Mouse (Mus musculus) CH12.LX (cell line): Measurements from ENCODE around the gene Gpr55. TPM values are rescaled to one million over a fixed set of nuclear protein-coding genes. Genes with fewer than 3 reads are reported as not detected.

Experiments
- DNase-seq: peaks from one replicate; pipeline ENCODE4 v3.0.0-alpha.2; 2013; ENCODE audit errors: extremely low read depth
- H3K27ac ChIP-seq: 2 replicates; pipeline ENCODE4 v1.5.1; 2012; ENCODE audit warnings: low read depth, mild to moderate bottlenecking, control low read depth, moderate library complexity; ENCODE audit not compliant: insufficient read depth
- H3K27me3 ChIP-seq: replicated peaks from 2 replicates; pipeline ENCODE3; 2012; ENCODE audit warnings: inconsistent platforms
- H3K36me3 ChIP-seq, 2 experiments: replicated peaks in 1 of 2; 2 replicates each; pipeline versions ENCODE3 to v1.6.1; 2012; ENCODE audit warnings: inconsistent platforms in 1 of 2, low read length in 1 of 2, mild to moderate bottlenecking in 1 of 2, mixed read lengths in 1 of 2, moderate library complexity in 1 of 2; ENCODE audit not compliant: control insufficient read depth in 1 of 2, insufficient read depth in 1 of 2
- H3K4me1 ChIP-seq, 2 experiments: 2 replicates each; pipeline ENCODE4 v1.6.1; 2012; ENCODE audit warnings: inconsistent platforms in 1 of 2, moderate library complexity in 1 of 2; ENCODE audit not compliant: insufficient read depth in 2 of 2, control insufficient read depth in 1 of 2
- H3K4me2 ChIP-seq: 2 replicates; pipeline ENCODE4 v1.6.1; 2012; ENCODE audit warnings: low read depth, mild to moderate bottlenecking, control low read depth; ENCODE audit not compliant: poor library complexity, insufficient read depth, severe bottlenecking
- H3K4me3 ChIP-seq, 3 experiments: fragments of 150-350 bp in 1 of 3; sonication (generic) in 1 of 3; replicated peaks in 1 of 3; 2 replicates each; pipeline versions ENCODE3 to v1.5.1; 2011 to 2012; ENCODE audit warnings: low read depth in 2 of 3, low read length in 2 of 3, mild to moderate bottlenecking in 2 of 3, moderate library complexity in 2 of 3, control low read depth in 1 of 3, improper control_type of control experiment in 1 of 3, inconsistent platforms in 1 of 3, mixed read lengths in 1 of 3; ENCODE audit not compliant: poor library complexity in 1 of 3
- H3K79me2 ChIP-seq: replicated peaks from 2 replicates; pipeline ENCODE4 v1.6.1; 2012; ENCODE audit warnings: mild to moderate bottlenecking, moderate library complexity; ENCODE audit not compliant: control insufficient read depth, poor library complexity, insufficient read depth, severe bottlenecking; ENCODE audit errors: extremely low read depth
- H3K9ac ChIP-seq: 2 replicates; pipeline ENCODE4 v1.6.1; 2012; ENCODE audit warnings: low read depth, mild to moderate bottlenecking, control low read depth, moderate library complexity; ENCODE audit not compliant: insufficient read depth
- H3K9me3 ChIP-seq: replicated peaks from 2 replicates; pipeline ENCODE3; 2012; ENCODE audit warnings: low read length, inconsistent platforms, mixed read lengths
- CHD1 ChIP-seq: IDR thresholded peaks from 2 replicates; pipeline ENCODE4 v1.6.1; 2012; ENCODE audit warnings: low read depth, low read length, improper control_type of control experiment, inconsistent platforms
- ELF1 ChIP-seq: IDR thresholded peaks from 2 replicates; pipeline ENCODE4 v1.6.1; 2014; ENCODE audit warnings: low read depth, mild to moderate bottlenecking, inconsistent platforms, low read length, improper control_type of control experiment
- EP300 ChIP-seq: IDR thresholded peaks from 2 replicates; pipeline ENCODE4 v1.6.1; 2011; ENCODE audit warnings: low read length, improper control_type of control experiment
- ETS1 ChIP-seq: conservative IDR thresholded peaks from 2 replicates; pipeline ENCODE4 v1.6.1; 2012; ENCODE audit warnings: low read depth, mild to moderate bottlenecking, inconsistent platforms, low read length, improper control_type of control experiment, moderate library complexity
- HCFC1 ChIP-seq: IDR thresholded peaks from 2 replicates; pipeline ENCODE4 v1.6.1; 2012; ENCODE audit warnings: low read depth, mild to moderate bottlenecking, inconsistent platforms, low read length, improper control_type of control experiment
- IRF4 ChIP-seq: IDR thresholded peaks from 2 replicates; pipeline ENCODE4 v1.6.1; 2014; ENCODE audit warnings: low read depth, mild to moderate bottlenecking, inconsistent platforms, low read length, improper control_type of control experiment
- MAFK ChIP-seq: IDR thresholded peaks from 2 replicates; pipeline ENCODE4 v1.6.1; 2011; ENCODE audit warnings: low read length, improper control_type of control experiment; ENCODE audit not compliant: insufficient replicate concordance
- MAX ChIP-seq: IDR thresholded peaks from 2 replicates; pipeline ENCODE4 v1.6.1; 2011; ENCODE audit warnings: low read length, improper control_type of control experiment
- MEF2A ChIP-seq: IDR thresholded peaks from 2 replicates; pipeline ENCODE4 v1.6.1; 2014; ENCODE audit warnings: low read depth, mild to moderate bottlenecking, inconsistent platforms, low read length, improper control_type of control experiment, borderline replicate concordance
- NELFE ChIP-seq: IDR thresholded peaks from 2 replicates; pipeline ENCODE4 v1.6.1; 2011; ENCODE audit warnings: low read depth, low read length, improper control_type of control experiment
- NRF1 ChIP-seq: IDR thresholded peaks from 2 replicates; pipeline ENCODE4 v1.6.1; 2014; ENCODE audit warnings: low read depth, mild to moderate bottlenecking, inconsistent platforms, low read length, improper control_type of control experiment, moderate library complexity
- PAX5 ChIP-seq: IDR thresholded peaks from 2 replicates; pipeline ENCODE4 v1.6.1; 2012; ENCODE audit warnings: low read length, inconsistent platforms, mixed read lengths
- POLR2A ChIP-seq: IDR thresholded peaks from 2 replicates; pipeline ENCODE4 v1.6.1; 2011; ENCODE audit warnings: low read depth, mild to moderate bottlenecking, improper control_type of control experiment, low read length
- POLR2AphosphoS2 ChIP-seq: IDR thresholded peaks from 2 replicates; pipeline ENCODE4 v1.6.1; 2011; ENCODE audit warnings: low read depth, low read length, improper control_type of control experiment
- SMC3 ChIP-seq: IDR thresholded peaks from 2 replicates; pipeline ENCODE4 v1.6.1; 2011; ENCODE audit warnings: low read depth, low read length, improper control_type of control experiment
- ZC3H11A ChIP-seq: IDR thresholded peaks from 2 replicates; pipeline ENCODE4 v1.6.1; 2012; ENCODE audit warnings: low read depth, mild to moderate bottlenecking, inconsistent platforms, low read length, improper control_type of control experiment
- ZKSCAN1 ChIP-seq: IDR thresholded peaks from 2 replicates; pipeline ENCODE4 v1.6.1; 2012; ENCODE audit warnings: low read depth, inconsistent platforms, low read length, improper control_type of control experiment, borderline replicate concordance
- dilution Hi-C: fragments of 300-500 bp; cut with MboI; formaldehyde crosslinking; loops from 2 replicates; pipeline ENCODE4 v1.14.3; 2020; ENCODE audit warnings: low sequenced_read_pairs; ENCODE audit not compliant: extremely low pct_unique_long_range_greater_than_20kb, extremely low pct_ligation_motif_present
- in situ Hi-C: fragments of 300-500 bp; cut with MboI; formaldehyde crosslinking; loops from 3 replicates; pipeline ENCODE4 v1.14.3; 2019; ENCODE audit warnings: low sequenced_read_pairs, low pct_ligation_motif_present, low pct_unique_long_range_greater_than_20kb, mixed read lengths
- polyA plus RNA-seq: library from polyadenylated mRNA; unstranded; fragments of >175 nt; gene quantifications from 2 replicates; pipeline ENCODE4 v1.2.1, GENCODE M21; 2012; ENCODE audit warnings: low read depth; ENCODE audit not compliant: insufficient read length
- total RNA-seq, 2 experiments: library from RNA; depleted of rRNA; stranded (reverse); fragments of 300-350 nt in 1 of 2; fragments of >200 nt in 1 of 2; gene quantifications; 2 replicates each; pipeline ENCODE4 v1.2.3; 2012 to 2014

The Gpr55 gene
- total and polyA plus RNA-seq, 3 experiments, result 16.4 to 24.3 (median 17.3) TPM

DNA sequence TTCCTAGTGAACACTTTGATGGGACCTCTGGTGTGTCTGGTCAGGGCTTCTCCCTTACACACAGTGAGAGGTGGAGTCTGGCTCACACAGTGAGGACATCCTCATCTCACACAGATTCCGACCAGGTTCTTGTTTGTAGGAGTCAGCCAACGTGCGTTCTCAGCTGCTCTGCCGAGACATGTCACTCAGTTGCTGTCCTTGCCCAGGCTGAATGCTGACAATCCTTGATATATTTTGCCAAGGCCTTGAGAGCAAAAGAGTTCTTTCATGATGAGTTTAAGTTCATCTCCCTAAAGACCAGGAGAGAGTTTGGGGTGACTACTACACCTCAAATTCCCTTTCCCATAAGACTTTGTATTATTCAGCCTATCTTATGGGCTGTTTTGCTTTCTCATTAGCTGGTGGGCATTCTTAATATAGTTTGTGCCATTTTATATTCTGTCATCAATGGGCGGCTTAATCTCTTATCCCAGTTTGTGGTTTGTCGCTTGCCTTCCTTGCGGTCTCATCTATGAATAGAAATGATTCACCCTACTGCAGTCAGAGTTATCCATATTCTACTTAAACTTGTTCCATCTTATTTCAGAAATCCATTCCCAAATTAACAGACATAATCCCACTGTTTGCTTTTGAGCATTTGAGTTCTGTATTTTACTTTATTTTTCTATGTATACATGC, 47.6 kb downstream of the Gpr55 start:
- Histone ChIP-seq H3K9ac (no peak overlapping the region), H3K79me2 (no peaks in the 10 kb centered on the region), H3K9me3 (no peaks in the 10 kb centered on the region), H3K4me2 (no peak overlapping the region), H3K4me1 (peaks cover 0 to 1% of the 10 kb centered on the region in 2 experiments; a peak in 1 of 4 replicates), H3K27ac (no peak overlapping the region), H3K27me3 (no peaks in the 10 kb centered on the region), H3K36me3 (peaks cover 9 to 22% of the 10 kb centered on the region in 2 experiments), H3K4me3 (no peak overlapping the region)
- in situ Hi-C loops (no loop called here), dilution Hi-C loops (no loop called here)
- DNase-seq, result no peak
- TF ChIP-seq MAFK, result no peak
- TF ChIP-seq ELF1, result no peak
- TF ChIP-seq ZC3H11A, result no peak
- TF ChIP-seq PAX5, result no peak
- TF ChIP-seq HCFC1, result no peak
- TF ChIP-seq NELFE, result no peak
- TF ChIP-seq ZKSCAN1, result no peak
- no peak for TF ChIP-seq MAX
- TF ChIP-seq POLR2AphosphoS2, result no peak
- no peak for TF ChIP-seq ETS1
- TF ChIP-seq CHD1, result no peak
- TF ChIP-seq EP300, result no peak
- no peak for TF ChIP-seq NRF1
- no peak for TF ChIP-seq IRF4
- no peak for TF ChIP-seq MEF2A
- TF ChIP-seq SMC3, result no peak
- no peak for TF ChIP-seq POLR2A

DNA sequence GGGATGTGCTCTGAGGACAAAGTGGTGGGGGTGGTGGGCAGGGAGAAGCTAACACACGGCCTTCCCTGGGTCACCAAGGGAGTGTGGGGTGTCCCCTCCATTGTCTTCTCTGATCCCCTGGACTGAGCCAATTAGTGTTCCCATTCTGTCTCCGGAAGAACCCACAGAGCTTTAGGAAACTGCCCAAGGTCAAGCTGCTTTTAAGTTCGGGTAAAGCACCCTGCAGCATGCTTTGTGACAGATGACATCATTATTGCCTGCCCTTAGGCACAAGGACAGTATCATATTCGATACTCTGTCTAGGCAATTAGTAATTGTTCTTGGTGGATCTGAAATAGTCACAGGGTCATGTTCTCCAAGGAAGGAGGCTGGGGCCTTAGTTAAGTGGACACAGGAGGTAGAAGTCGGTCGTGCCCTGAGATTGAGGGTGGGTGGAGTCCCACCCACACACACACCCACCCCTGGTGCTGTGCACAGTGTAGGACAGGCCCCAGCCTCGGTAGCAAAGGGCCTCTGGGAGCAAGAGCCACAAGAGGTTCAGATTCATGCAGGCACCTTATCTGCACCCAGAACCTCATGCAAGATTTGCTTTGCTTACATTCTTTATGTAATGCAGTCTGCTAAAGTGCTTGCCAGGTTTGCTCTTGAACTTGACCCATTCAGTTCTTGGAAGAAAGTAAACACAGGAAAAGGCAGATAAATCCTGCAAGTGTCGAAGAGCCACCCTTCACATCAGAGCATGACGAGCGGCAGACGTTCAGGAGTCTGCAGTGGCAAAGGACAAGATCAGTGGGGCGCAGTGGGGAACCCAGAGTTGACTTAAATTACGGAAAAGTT, 51.8 kb downstream of the Gpr55 start:
- DNase-seq, result no peak
- dilution Hi-C loops, result no loop called here
- peaks cover 50 to 64% of the 10 kb centered on the region in 2 experiments for H3K36me3 ChIP-seq

More for the DNA sequence above, 51.8 kb downstream of the Gpr55 start:
- Histone ChIP-seq H3K4me1 (peaks cover under 1% of the 10 kb centered on the region in 2 experiments; a peak in 3 of 4 replicates), H3K4me3 (no peak overlapping the region), H3K79me2 (no peaks in the 10 kb centered on the region), H3K27me3 (no peaks in the 10 kb centered on the region), H3K9ac (no peak overlapping the region), H3K27ac (no peak overlapping the region), H3K4me2 (no peak overlapping the region), H3K9me3 (no peaks in the 10 kb centered on the region)
- TF ChIP-seq MEF2A, result no peak
- in situ Hi-C loops, result no loop called here
